Mouse (Mus musculus): ENCODE measurements around the gene Fut4.

GRCm38 (mm10) chr9:14724755-14725420, 27.3 kb downstream of the Fut4 start:
- TF ChIP-seq CTCF (IDR thresholded peaks at IDR 0.05; ENCODE audit: borderline replicate concordance, insufficient read depth, low read length) (no peak), POLR2A (IDR thresholded peaks at IDR 0.05; ENCODE audit: low read depth, low read length) (no peak)

Measured in embryonic fibroblast, embryonic 13.5 days (primary cell).